Mouse (Mus musculus) myocyte (in vitro differentiated cells): ENCODE measurements at regions not wholly inside any gene's neighbourhood (a gene's known extent, or its start where the extent isn't known, plus 50 kb on each side); places are given as distances from the start of the nearest gene placed in this dataset.
A peak's percentile ranks its signal among the peaks of the same experiment; 100 is the strongest.

Experiments
- H3K27me3 ChIP-seq: one replicate; pipeline ENCODE4 v1.6.1; 2011; ENCODE audit not compliant: control insufficient read depth, insufficient read depth, insufficient read length
- H3K36me3 ChIP-seq: one replicate; pipeline ENCODE4 v1.6.1; 2011; ENCODE audit not compliant: control insufficient read depth, insufficient read depth
- H3K4me2 ChIP-seq: one replicate; pipeline ENCODE4 v1.6.1; 2011; ENCODE audit warnings: low read depth, control low read depth
- H3K4me3 ChIP-seq: one replicate; pipeline ENCODE4 v1.5.1; 2011; ENCODE audit warnings: mild to moderate bottlenecking, control low read depth, moderate library complexity
- H3K79me2 ChIP-seq: one replicate; pipeline ENCODE4 v1.6.1; 2011; ENCODE audit not compliant: control insufficient read depth, insufficient read depth
- H3ac ChIP-seq: one replicate; pipeline ENCODE4 v1.6.1; 2011; ENCODE audit not compliant: control insufficient read depth, insufficient read length
- CEBPB ChIP-seq: IDR thresholded peaks from 2 replicates; pipeline ENCODE4 v1.6.1; 2011; ENCODE audit warnings: mild to moderate bottlenecking, moderate library complexity; ENCODE audit not compliant: poor library complexity, insufficient read depth, severe bottlenecking
- E2F4 ChIP-seq: IDR thresholded peaks from one replicate; pipeline ENCODE4 v1.6.1; 2011; ENCODE audit warnings: mild to moderate bottlenecking, control low read depth, moderate library complexity; ENCODE audit not compliant: insufficient read depth
- MAX ChIP-seq: IDR thresholded peaks from one replicate; pipeline ENCODE4 v1.6.1; 2011; ENCODE audit warnings: low read depth, mild to moderate bottlenecking, control low read depth
- MYOD1 ChIP-seq, 3 experiments: IDR thresholded peaks; one replicate each; pipeline ENCODE4 v1.6.1; 2011; ENCODE audit warnings: control low read depth in 2 of 3, low read depth in 2 of 3, mild to moderate bottlenecking in 2 of 3, moderate library complexity in 1 of 3; ENCODE audit not compliant: insufficient read length in 2 of 3, control insufficient read depth in 1 of 3
- MYOG ChIP-seq, 3 experiments: IDR thresholded peaks; one replicate each; pipeline ENCODE4 v1.6.1; 2011; ENCODE audit warnings: control low read depth in 2 of 3, low read depth in 2 of 3, mild to moderate bottlenecking in 2 of 3; ENCODE audit not compliant: insufficient read length in 2 of 3, control insufficient read depth in 1 of 3, insufficient read depth in 1 of 3
- POLR2A ChIP-seq: IDR thresholded peaks from one replicate; pipeline ENCODE4 v1.6.1; 2011; ENCODE audit warnings: low read depth, mild to moderate bottlenecking, control low read depth, moderate library complexity; ENCODE audit not compliant: insufficient read length
- POLR2AphosphoS2 ChIP-seq: IDR thresholded peaks from one replicate; pipeline ENCODE4 v1.6.1; 2011; ENCODE audit warnings: low read depth, control low read depth; ENCODE audit not compliant: insufficient read length
- REST ChIP-seq: IDR thresholded peaks from one replicate; pipeline ENCODE4 v1.6.1; 2011; ENCODE audit warnings: mild to moderate bottlenecking, control low read depth, moderate library complexity; ENCODE audit not compliant: insufficient read depth, insufficient read length
- SRF ChIP-seq: IDR thresholded peaks from one replicate; pipeline ENCODE4 v1.6.1; 2011; ENCODE audit warnings: low read depth; ENCODE audit not compliant: control insufficient read depth, insufficient read length
- TCF12 ChIP-seq: IDR thresholded peaks from one replicate; pipeline ENCODE4 v1.6.1; 2011; ENCODE audit warnings: mild to moderate bottlenecking, control low read depth; ENCODE audit not compliant: poor library complexity, insufficient read depth, severe bottlenecking
- TCF3 ChIP-seq: IDR thresholded peaks from one replicate; pipeline ENCODE4 v1.6.1; 2011; ENCODE audit warnings: low read depth, control low read depth; ENCODE audit not compliant: insufficient read length
- USF1 ChIP-seq: IDR thresholded peaks from one replicate; pipeline ENCODE4 v1.6.1; 2011; ENCODE audit warnings: low read depth, mild to moderate bottlenecking, control low read depth, moderate library complexity

DNA sequence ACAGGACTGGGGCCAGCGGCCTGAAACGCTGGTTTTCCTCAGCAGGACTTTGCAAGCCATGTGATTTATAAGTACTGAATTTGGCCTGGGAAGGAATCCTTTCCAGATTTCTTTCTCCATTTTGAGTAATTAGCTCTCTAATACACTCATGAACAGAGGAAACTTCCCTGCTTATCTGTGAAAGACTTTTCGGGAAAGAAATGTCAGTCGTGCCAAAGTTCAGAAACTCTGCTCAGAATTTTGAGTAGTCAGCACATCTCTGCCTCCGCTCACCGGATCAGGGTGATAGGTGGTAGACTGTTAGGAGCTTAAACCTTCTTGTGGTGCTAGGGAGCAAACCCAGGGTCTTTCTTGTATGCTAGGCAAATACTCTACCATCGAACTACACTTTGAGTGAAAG lies 67.0 kb upstream of the Arhgap32 start:
- no peak overlapping the region for H3ac ChIP-seq
- H3K36me3 ChIP-seq = no peaks in the 10 kb centered on the region
- H3K79me2 ChIP-seq = peaks cover 3% of the 10 kb centered on the region
- no peak overlapping the region for H3K4me2 ChIP-seq
- TF ChIP-seq MAX = no peak
- no peak for TF ChIP-seq TCF3
- TF ChIP-seq SRF = no peak
- no peak for TF ChIP-seq E2F4
- no peak for TF ChIP-seq REST
- TF ChIP-seq POLR2A = no peak
- no peak for TF ChIP-seq USF1
- no peak for TF ChIP-seq CEBPB
- TF ChIP-seq MYOG (IDR thresholded peaks at IDR 0.05; ENCODE audit: control insufficient read depth in 1 of 3, insufficient read depth in 1 of 3, insufficient read length in 2 of 3, low read depth in 2 of 3) = no peak
- no peak for TF ChIP-seq MYOD1 (IDR thresholded peaks at IDR 0.05; ENCODE audit: control insufficient read depth in 1 of 3, insufficient read length in 2 of 3, low read depth in 2 of 3)
- TF ChIP-seq TCF12 = no peak
- no peak for TF ChIP-seq POLR2AphosphoS2
- no peak overlapping the region for H3K4me3 ChIP-seq
- H3K27me3 ChIP-seq = no peaks in the 10 kb centered on the region

- H3K4me2 ChIP-seq = no peak overlapping the region
- peaks cover 3% of the 10 kb centered on the region for H3K79me2 ChIP-seq
- H3K36me3 ChIP-seq = no peaks in the 10 kb centered on the region
- H3K4me3 ChIP-seq = no peak overlapping the region
- no peak for TF ChIP-seq USF1
- TF ChIP-seq SRF = no peak
- no peak for TF ChIP-seq TCF3
- TF ChIP-seq MAX = no peak
- TF ChIP-seq REST = no peak
- no peak for TF ChIP-seq POLR2A
- TF ChIP-seq TCF12 = no peak
- TF ChIP-seq POLR2AphosphoS2 = no peak
- no peak for TF ChIP-seq E2F4
- TF ChIP-seq CEBPB = no peak
- no peak for TF ChIP-seq MYOG (IDR thresholded peaks at IDR 0.05; ENCODE audit: control insufficient read depth in 1 of 3, insufficient read depth in 1 of 3, insufficient read length in 2 of 3, low read depth in 2 of 3)
- no peak for TF ChIP-seq MYOD1 (IDR thresholded peaks at IDR 0.05; ENCODE audit: control insufficient read depth in 1 of 3, insufficient read length in 2 of 3, low read depth in 2 of 3)
- H3ac ChIP-seq = no peak overlapping the region
- no peaks in the 10 kb centered on the region for H3K27me3 ChIP-seq
Measured at GRCm38 (mm10) chr9:32049546-32049945, 66.4 kb upstream of the Arhgap32 start.

GRCm38 (mm10) chr9:32053886-32054615 lies 61.9 kb upstream of the Arhgap32 start:
- TF ChIP-seq POLR2A (no peak), SRF (no peak)
- Histone ChIP-seq H3ac (no peak overlapping the region), H3K4me2 (no peak overlapping the region), H3K27me3 (no peaks in the 10 kb centered on the region), H3K4me3 (no peak overlapping the region), H3K79me2 (peaks cover 11% of the 10 kb centered on the region), H3K36me3 (no peaks in the 10 kb centered on the region)

DNA sequence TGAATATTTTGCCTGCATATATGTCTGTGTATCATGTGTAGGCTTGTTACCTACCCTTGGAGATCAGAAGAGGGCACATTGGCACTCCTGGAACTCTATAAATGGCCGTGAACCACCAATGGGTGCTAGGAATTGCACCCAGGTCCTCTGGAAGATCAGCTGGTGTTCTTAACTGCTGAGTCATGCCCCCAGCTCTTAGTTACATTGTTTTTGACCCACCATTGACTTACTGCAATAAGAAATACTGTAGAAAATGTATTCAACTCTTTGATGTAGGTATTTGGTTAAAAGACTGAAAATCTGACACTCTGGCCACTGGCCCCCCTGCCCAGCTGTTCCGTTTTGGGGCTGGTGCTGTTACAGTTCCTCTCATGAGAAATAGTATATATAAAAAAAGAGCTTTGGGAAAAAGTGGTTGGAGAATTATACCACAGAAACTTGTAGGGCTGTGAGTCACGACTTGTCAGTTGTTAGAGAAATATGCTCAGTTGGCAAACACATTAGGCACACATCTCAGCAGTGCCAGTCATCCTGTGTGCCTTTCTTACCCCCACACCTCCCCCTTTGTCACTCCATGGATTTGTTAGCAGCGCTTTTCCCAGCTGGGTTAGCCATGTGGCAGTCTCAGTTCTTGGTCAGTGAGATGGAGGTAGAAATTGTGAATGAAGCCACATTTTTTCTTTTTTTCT lies 58.4 kb upstream of the Arhgap32 start:
- Histone ChIP-seq H3K27me3 (no peaks in the 10 kb centered on the region), H3K36me3 (no peaks in the 10 kb centered on the region), H3ac (no peak overlapping the region), H3K4me3 (no peak overlapping the region), H3K79me2 (peaks cover 8% of the 10 kb centered on the region), H3K4me2 (no peak overlapping the region)
- TF ChIP-seq E2F4 = no peak
- TF ChIP-seq USF1 = peak; percentile 24

DNA sequence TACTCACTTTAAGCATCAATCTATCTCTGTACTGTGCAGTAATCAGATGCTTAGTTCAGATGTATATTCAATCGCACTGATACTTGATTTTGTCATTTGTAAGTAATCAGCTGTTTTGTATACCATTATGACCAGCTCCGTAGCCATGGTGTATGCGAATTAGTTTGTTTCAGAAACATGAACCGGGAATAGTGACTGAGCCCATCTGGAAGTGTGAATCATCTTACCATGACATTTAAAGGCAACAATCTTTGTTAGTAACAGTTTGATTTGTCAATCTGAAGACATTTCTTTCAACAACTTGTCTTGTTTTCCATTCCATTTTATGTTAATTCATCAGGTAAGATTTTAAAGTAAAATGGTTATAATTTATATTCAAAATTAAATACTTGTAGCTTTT lies 53.2 kb upstream of the Arhgap32 start:
- Histone ChIP-seq H3ac (no peak overlapping the region), H3K36me3 (no peaks in the 10 kb centered on the region), H3K4me2 (no peak overlapping the region), H3K79me2 (peaks cover 3% of the 10 kb centered on the region), H3K4me3 (no peak overlapping the region), H3K27me3 (no peaks in the 10 kb centered on the region)
- TF ChIP-seq TCF3 = no peak
- no peak for TF ChIP-seq POLR2A
- no peak for TF ChIP-seq CEBPB
- no peak for TF ChIP-seq MYOG (IDR thresholded peaks at IDR 0.05; ENCODE audit: control insufficient read depth in 1 of 3, insufficient read depth in 1 of 3, insufficient read length in 2 of 3, low read depth in 2 of 3)
- no peak for TF ChIP-seq POLR2AphosphoS2
- no peak for TF ChIP-seq MAX
- no peak for TF ChIP-seq TCF12
- TF ChIP-seq E2F4 = no peak
- TF ChIP-seq SRF = no peak
